Mouse (Mus musculus) lung, embryonic 15.5 days (tissue): Measurements from ENCODE around the gene Exoc6. TPM values are rescaled to one million over a fixed set of nuclear protein-coding genes. Genes with fewer than 3 reads are reported as not detected.

Experiments used
- ATAC-seq: fragments of 200-750 bp; cut with Nextera tagmentation; 2 replicates; pipeline ENCODE4 v1.8.0; 2017; ENCODE audit warnings: moderate number of reproducible peaks, borderline replicate concordance; ENCODE audit not compliant: low FRiP score, low TSS enrichment; ENCODE audit errors: extremely low read depth
- H3K27ac ChIP-seq: fragments of 300-500 bp; sonication (generic); 2 replicates; pipeline ENCODE4 v1.5.1; 2015; ENCODE audit warnings: moderate library complexity, mild to moderate bottlenecking, inconsistent platforms
- H3K27me3 ChIP-seq: fragments of 300-500 bp; sonication (generic); 2 replicates; pipeline ENCODE4 v1.6.1; 2015; ENCODE audit warnings: inconsistent platforms
- H3K36me3 ChIP-seq: fragments of 300-500 bp; sonication (generic); 2 replicates; pipeline ENCODE4 v1.6.1; 2015; ENCODE audit warnings: inconsistent platforms
- H3K4me1 ChIP-seq: fragments of 300-500 bp; sonication (generic); 2 replicates; pipeline ENCODE4 v1.6.1; 2015; ENCODE audit warnings: inconsistent platforms
- H3K4me2 ChIP-seq: fragments of 300-500 bp; sonication (generic); 2 replicates; pipeline ENCODE4 v1.6.1; 2015; ENCODE audit warnings: inconsistent platforms, mild to moderate bottlenecking, moderate library complexity
- H3K4me3 ChIP-seq: fragments of 300-500 bp; sonication (generic); 2 replicates; pipeline ENCODE4 v1.5.1; 2015; ENCODE audit warnings: mild to moderate bottlenecking, inconsistent platforms
- H3K9ac ChIP-seq: fragments of 300-500 bp; sonication (generic); 2 replicates; pipeline ENCODE4 v1.6.1; 2015; ENCODE audit warnings: inconsistent platforms
- H3K9me3 ChIP-seq: fragments of 300-500 bp; sonication (generic); 2 replicates; pipeline ENCODE4 v1.6.1; 2016; ENCODE audit warnings: inconsistent platforms
- WGBS: fragments of 180-500 bp; shearing (Covaris S2); methylation state at CpG from one replicate; pipeline ENCODE4 v1.1.7; 2015; 5-methylcytosine and 5-hydroxymethylcytosine counted together
- polyA plus RNA-seq: library from polyadenylated mRNA; unstranded; fragments of >200 nt; fragmentation: Nextera tagmentation; extraction: Ambion mirVana; gene quantifications from 2 replicates; pipeline ENCODE4 v1.2.1, GENCODE M21; 2015

Gene Exoc6
- polyA plus RNA-seq, 1 experiment from 2014 or later, result 12.8 TPM

DNA sequence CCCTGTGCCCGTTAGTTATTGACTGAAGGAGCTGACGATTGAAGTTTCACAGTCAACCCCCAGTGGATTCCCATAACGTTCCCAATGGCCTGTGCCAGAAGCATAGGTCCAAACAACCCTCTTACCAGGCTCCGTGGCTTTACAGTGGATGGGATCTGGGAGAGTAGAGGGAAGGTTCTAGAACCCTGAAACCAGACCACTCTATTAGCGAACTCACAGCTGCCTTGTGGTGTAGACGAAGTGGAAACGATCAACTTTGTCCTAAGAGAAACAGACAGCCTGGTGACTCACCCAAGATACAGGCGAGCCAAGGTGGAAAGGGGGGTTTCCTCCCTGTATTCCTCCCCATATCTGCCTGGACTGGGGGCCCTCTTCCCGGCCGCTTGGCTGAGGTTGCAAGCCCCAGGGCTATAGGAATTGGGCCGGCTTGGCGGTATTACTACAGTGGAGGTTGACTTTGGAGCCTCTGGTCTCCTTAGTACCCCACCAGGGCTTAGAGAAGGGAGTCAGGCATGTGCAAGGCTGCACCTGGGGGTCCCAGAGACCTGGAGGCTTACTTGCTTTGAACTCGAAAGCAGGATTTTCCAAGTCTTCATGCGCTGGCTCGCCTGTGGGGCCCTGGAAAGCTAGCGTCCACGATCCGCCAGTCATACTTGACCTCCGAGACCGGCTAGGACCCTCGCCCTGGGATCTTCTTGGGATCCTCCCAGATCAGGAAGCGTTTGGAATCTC lies 146.6 kb downstream of the Exoc6 start:
- H3K36me3 ChIP-seq, result no peaks in the 10 kb centered on the region
- no peak for ATAC-seq
- H3K9me3 ChIP-seq, result no peaks in the 10 kb centered on the region
- H3K4me1 ChIP-seq, result peaks cover 41% of the 10 kb centered on the region
- H3K27me3 ChIP-seq, result peaks cover 98% of the 10 kb centered on the region
- 2% methylated on average over 22 of the region's 22 CpGs for WGBS
- peak overlapping the region; percentile 36 for H3K4me3 ChIP-seq
- H3K27ac ChIP-seq, result no peak overlapping the region
- no peak overlapping the region for H3K9ac ChIP-seq
- peak overlapping the region; percentile 58 for H3K4me2 ChIP-seq

DNA sequence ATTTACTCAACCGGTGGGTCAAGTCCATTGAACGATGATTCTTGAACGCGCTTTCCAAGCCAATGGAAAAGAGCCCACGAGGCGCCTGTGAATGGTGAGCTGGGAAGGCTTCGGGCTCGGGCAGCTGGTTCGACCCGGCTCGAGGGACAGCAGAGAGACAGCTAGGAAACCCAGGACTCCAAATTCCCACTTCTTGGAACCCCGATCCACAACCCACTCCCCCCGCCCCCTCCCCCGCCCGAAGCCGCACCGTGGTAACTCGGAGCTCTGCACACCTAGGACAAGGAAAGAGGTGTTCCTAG lies 147.1 kb downstream of the Exoc6 start:
- Histone ChIP-seq H3K4me2 (peak overlapping the region; percentile 58), H3K4me3 (peak overlapping the region; percentile 36), H3K27ac (no peak overlapping the region), H3K9me3 (no peaks in the 10 kb centered on the region), H3K9ac (no peak overlapping the region), H3K36me3 (no peaks in the 10 kb centered on the region), H3K4me1 (peaks cover 41% of the 10 kb centered on the region), H3K27me3 (peaks cover 98% of the 10 kb centered on the region)
- no peak for ATAC-seq
- WGBS, result 2% methylated on average over 18 of the region's 18 CpGs

DNA sequence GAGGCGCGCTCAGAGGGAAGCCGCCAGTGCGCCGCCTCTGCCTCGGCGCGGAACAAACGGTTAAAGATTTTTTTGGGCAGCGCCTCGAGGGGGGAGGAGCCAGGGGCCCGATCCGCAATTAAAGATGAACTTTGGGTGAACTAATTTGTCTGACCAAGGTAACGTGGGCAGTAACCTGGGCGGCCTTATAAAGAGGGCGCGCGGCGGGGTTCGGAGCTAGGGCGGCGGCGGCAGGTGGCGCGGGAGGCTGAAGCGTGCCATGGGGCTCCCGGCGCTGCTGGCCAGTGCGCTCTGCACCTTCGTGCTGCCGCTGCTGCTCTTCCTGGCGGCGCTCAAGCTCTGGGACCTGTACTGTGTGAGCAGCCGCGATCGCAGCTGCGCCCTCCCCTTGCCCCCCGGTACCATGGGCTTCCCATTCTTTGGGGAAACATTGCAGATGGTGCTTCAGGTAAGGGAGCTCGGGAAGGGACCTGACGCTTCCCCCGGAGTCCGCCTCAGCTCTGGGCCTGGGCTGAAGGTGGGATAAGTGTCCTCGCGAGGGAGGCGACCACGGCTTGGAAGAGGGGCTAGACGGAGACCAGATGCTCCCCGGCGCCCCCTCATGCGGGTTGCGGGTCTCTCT lies 147.5 kb downstream of the Exoc6 start, which contains the start of gene Cyp26a1:
Gene Cyp26a1, plus strand, starts transcription at position 148 of the 622 bp plus-strand sequence.
- Histone ChIP-seq H3K36me3 (no peaks in the 10 kb centered on the region), H3K4me1 (peaks cover 38% of the 10 kb centered on the region), H3K27me3 (peaks cover 98% of the 10 kb centered on the region), H3K4me3 (peak within 1 kb of the TSS; percentile 36), H3K9me3 (no peaks in the 10 kb centered on the region), H3K4me2 (peak within 1 kb of the TSS; percentile 58), H3K9ac (no peak within 1 kb of the TSS), H3K27ac (no peak within 1 kb of the TSS)
- ATAC-seq, result no peak
- under 1% methylated on average over 51 of the region's 51 CpGs for WGBS

DNA sequence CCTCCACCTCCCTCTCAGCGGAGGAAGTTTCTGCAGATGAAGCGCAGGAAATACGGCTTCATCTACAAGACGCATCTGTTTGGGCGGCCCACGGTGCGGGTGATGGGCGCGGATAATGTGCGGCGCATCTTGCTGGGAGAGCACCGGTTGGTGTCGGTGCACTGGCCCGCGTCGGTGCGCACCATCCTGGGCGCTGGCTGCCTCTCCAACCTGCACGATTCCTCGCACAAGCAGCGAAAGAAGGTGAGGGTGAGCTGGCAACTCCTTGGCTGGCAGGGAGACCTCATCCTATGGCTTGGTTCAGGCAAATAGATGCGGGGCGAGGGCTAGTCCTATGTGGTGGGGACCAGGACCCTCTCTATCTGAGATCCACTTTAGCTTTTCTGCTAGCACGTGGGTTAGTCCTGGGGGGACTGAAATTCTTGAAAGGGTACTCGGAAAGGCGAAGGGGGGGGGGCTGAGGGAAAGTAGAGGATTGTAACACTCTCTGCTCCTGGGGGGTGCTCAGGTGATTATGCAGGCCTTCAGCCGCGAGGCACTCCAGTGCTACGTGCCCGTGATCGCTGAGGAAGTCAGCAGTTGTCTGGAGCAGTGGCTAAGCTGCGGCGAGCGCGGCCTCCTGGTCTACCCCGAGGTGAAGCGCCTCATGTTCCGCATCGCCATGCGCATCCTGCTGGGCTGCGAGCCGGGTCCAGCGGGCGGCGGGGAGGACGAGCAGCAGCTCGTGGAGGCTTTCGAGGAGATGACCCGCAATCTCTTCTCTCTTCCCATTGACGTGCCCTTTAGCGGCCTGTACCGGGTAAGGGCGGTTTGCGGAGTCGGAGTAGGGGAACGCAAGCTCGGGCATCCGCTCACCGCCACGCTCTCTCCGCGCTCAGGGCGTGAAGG lies 148.3 kb downstream of the Exoc6 start:
- WGBS, result under 1% methylated on average over 63 of the region's 63 CpGs
- H3K4me2 ChIP-seq, result peak overlapping the region; percentile 58
- H3K27ac ChIP-seq, result no peak overlapping the region
- no peaks in the 10 kb centered on the region for H3K36me3 ChIP-seq
- H3K27me3 ChIP-seq, result peaks cover 98% of the 10 kb centered on the region
- no peaks in the 10 kb centered on the region for H3K9me3 ChIP-seq
- ATAC-seq, result peak; percentile 28; the same call in 1 of the 2 replicates
- peaks cover 32% of the 10 kb centered on the region for H3K4me1 ChIP-seq
- peak overlapping the region; percentile 36 for H3K4me3 ChIP-seq
- H3K9ac ChIP-seq, result no peak overlapping the region

DNA sequence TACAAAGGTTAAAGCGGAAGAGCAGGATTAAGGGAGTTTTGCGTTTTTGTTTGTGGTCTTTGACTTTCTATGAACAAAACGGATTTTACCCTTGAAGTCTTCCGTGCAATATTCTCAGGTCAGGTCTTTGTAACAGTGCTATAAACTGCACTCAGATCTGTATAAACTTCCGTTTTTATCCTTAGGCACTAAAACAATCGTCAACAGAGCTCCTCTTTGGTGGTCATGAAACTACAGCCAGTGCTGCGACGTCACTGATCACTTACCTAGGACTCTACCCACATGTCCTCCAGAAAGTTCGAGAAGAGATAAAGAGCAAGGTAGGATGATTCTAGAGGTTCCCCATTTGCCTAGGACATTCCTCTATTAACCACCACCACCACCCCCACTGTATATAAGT lies 149.5 kb downstream of the Exoc6 start:
- Histone ChIP-seq H3K9me3 (no peaks in the 10 kb centered on the region), H3K4me1 (peaks cover 32% of the 10 kb centered on the region), H3K27ac (no peak overlapping the region), H3K9ac (no peak overlapping the region), H3K4me2 (no peak overlapping the region), H3K4me3 (no peak overlapping the region), H3K27me3 (peaks cover 94% of the 10 kb centered on the region), H3K36me3 (no peaks in the 10 kb centered on the region)
- ATAC-seq, result no peak
- 22% methylated on average over 9 of the region's 9 CpGs for WGBS

DNA sequence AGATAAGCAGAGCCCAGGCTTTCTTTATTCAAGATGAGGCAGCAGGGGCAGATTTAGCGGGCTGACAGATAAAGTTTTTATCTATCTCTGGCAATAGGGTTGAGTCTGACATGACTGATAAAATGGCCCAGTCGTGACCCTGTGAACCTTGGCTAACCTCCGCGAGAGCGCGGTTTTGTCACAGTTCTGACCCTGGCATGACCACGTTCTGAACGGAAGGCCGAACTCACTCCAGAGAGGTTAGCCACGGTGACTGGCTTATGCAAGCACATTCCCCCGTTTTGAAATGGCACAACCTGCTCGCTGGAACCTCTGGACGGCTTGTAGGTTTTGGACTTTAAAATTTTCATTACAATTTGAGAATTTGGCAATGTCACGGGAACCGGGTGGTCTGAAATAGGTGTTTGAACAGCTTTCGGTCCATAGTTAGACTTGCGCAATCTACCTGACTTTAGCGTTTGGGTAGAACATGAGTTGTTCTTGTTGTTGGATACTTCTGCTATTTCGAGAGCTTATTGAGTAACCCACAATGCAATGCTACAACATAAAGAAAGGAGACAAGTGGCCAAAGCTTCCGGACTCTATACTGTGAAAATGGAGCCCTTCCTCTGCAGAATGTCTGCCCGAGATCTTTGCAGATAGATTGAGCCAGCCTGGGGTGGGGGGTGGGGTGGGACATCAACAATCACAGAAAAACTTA lies 152.3 kb downstream of the Exoc6 start:
- Histone ChIP-seq H3K9ac (no peak overlapping the region), H3K27ac (no peak overlapping the region), H3K4me3 (no peak overlapping the region), H3K4me2 (no peak overlapping the region), H3K9me3 (no peaks in the 10 kb centered on the region), H3K36me3 (no peaks in the 10 kb centered on the region), H3K27me3 (peaks cover 65% of the 10 kb centered on the region), H3K4me1 (peaks cover 12% of the 10 kb centered on the region)
- no peak for ATAC-seq
- WGBS, result 37% methylated on average over 21 of the region's 21 CpGs

DNA sequence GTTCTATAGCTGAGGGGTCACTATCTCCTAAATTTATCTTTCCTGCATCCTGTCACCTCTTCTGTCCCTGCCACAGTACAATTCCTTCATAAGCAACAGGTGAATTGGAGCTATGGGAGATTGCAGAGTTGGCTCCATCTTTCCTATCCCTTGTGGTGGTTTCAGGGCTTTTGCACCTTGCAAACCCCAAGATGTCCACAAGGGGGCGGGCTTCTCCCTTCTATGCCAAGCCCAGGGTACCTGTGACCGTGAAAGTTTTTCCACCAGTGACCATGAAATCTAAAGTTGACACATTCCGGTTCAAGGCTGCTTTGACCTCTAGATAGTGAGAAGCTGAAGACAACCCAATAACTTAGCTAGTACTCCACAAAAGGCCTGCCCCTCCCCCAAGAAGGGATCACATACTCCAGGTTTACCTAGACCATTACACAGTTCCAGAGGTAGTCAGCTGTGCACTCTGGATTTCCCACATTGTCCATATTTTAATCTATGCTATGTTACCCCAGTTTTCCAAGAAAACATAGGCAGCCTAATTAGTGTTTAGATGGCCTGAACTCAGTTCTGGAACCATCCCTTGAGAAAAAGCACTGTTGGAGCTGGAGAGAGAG lies 153.8 kb downstream of the Exoc6 start:
- H3K27ac ChIP-seq, result no peak overlapping the region
- H3K4me3 ChIP-seq, result no peak overlapping the region
- H3K27me3 ChIP-seq, result peaks cover 51% of the 10 kb centered on the region
- no peak overlapping the region for H3K4me2 ChIP-seq
- ATAC-seq, result 0 out of 2 replicates have a peak, but pooled peaks have one; percentile 57
- H3K9me3 ChIP-seq, result no peaks in the 10 kb centered on the region
- no peaks in the 10 kb centered on the region for H3K4me1 ChIP-seq
- no peak overlapping the region for H3K9ac ChIP-seq
- no peaks in the 10 kb centered on the region for H3K36me3 ChIP-seq
- 5% methylated on average over 3 of the region's 3 CpGs for whole genome bisulfite sequencing

DNA sequence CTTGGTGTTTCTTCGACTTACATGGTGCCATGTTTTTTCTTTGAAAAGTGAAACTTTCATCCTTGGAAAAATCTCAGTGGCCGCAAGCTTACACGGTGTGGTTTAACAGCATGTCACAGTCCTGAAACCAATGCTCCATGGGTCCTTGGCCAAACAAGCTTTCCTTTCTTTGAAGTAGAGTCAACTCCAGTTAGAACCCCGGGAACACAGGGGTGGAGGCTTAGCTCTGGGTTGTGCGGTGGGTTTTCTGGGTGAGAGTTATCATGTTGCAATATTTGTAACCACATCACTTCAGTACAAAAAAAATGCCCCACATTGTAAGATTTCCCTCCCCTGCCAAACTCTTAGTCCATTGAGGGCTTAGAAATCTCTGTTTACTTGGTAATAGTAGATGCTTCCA lies 155.5 kb downstream of the Exoc6 start:
- no peak overlapping the region for H3K4me2 ChIP-seq
- H3K27ac ChIP-seq, result no peak overlapping the region
- no peaks in the 10 kb centered on the region for H3K4me1 ChIP-seq
- WGBS, result 81% methylated on average over 5 of the region's 5 CpGs
- H3K36me3 ChIP-seq, result no peaks in the 10 kb centered on the region
- no peak for ATAC-seq
- no peaks in the 10 kb centered on the region for H3K9me3 ChIP-seq
- no peak overlapping the region for H3K9ac ChIP-seq
- H3K27me3 ChIP-seq, result peaks cover 34% of the 10 kb centered on the region
- no peak overlapping the region for H3K4me3 ChIP-seq

DNA sequence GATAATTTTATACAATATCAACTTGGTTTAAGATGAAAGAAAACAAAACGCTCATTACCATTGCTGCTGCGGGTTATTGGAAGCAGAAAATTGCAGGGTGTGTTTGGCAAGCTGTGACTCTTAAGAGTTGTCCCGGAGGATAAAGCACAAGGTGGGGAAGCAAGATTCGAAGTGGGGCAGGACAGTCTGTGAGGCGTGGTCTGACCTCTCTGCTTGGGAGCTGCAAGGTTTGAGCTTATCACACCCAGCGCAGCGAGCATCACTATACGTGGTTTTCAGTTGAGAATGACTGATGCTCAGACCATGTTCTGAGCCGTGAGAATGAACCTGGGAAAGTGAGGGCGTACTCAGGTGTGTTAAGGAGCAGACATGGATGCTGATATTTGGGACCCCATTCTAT lies 164.5 kb downstream of the Exoc6 start:
- Histone ChIP-seq H3K4me1 (no peaks in the 10 kb centered on the region), H3K4me3 (no peak overlapping the region), H3K36me3 (no peaks in the 10 kb centered on the region), H3K4me2 (no peak overlapping the region), H3K9me3 (no peaks in the 10 kb centered on the region), H3K9ac (no peak overlapping the region), H3K27me3 (no peaks in the 10 kb centered on the region), H3K27ac (no peak overlapping the region)
- ATAC-seq, result no peak
- 57% methylated on average over 10 of the region's 10 CpGs for WGBS

DNA sequence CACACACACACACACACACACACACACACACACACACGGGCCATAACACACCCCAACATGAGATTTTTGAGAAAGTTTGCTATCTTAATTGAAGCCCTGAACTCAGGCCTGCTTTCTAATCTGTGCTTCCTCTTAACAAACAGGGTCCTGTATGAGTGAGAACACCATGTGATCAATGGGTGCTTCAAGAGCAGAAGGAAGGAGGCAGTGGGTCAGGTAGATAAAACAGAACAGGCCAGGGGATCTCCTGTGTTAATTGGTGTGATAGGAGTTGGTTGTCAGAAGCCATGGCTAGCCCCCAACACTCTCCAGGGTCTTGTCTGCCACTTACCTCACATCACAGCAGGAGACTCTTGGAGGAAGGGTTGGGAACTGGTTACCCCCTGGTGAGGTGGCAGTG lies 165.8 kb downstream of the Exoc6 start:
- Histone ChIP-seq H3K9ac (no peak overlapping the region), H3K27me3 (no peaks in the 10 kb centered on the region), H3K36me3 (no peaks in the 10 kb centered on the region), H3K27ac (no peak overlapping the region), H3K4me1 (no peaks in the 10 kb centered on the region), H3K4me3 (no peak overlapping the region), H3K4me2 (no peak overlapping the region), H3K9me3 (no peaks in the 10 kb centered on the region)
- WGBS, result 27% methylated on average over 1 of the region's 1 CpGs
- ATAC-seq, result no peak

DNA sequence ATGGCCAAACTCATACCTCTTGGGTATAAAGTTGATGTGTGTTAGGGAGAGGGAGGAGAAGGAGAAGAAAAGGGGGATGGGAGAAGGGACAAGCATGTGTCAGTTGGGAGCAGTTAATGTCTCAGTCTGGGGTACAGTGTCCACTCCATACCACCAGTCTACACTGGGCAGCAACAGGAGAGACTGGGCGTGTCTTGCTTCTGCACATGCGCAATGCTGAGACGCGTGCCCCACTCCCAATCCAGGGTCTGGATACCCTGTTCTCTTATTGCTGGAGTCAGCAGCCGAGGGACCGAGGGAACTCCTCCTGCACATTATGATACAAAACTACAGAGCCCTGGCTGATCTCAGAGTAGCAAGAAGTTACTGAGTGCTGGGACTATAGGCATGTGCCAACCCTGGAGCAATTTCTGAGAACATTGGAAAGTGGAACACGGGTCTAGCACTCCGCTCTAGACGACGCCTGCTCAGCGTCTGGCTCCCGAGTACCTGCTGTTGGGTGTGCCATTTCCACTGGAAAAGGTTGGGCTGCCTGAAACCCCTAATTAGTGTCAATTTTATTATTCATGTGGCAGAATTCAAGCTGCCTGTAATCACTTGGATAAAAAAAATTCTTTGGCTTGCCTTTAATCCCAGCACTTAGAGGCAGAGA lies 166.4 kb downstream of the Exoc6 start:
- no peak overlapping the region for H3K27ac ChIP-seq
- H3K36me3 ChIP-seq, result no peaks in the 10 kb centered on the region
- H3K4me3 ChIP-seq, result no peak overlapping the region
- 80% methylated on average over 12 of the region's 12 CpGs for WGBS
- no peaks in the 10 kb centered on the region for H3K9me3 ChIP-seq
- ATAC-seq, result no peak
- H3K27me3 ChIP-seq, result no peaks in the 10 kb centered on the region
- H3K9ac ChIP-seq, result no peak overlapping the region
- no peak overlapping the region for H3K4me2 ChIP-seq
- H3K4me1 ChIP-seq, result no peaks in the 10 kb centered on the region
